Mouse (Mus musculus) heart, embryonic 14.5 days (tissue): ENCODE results near the gene Serpine1. TPM values are rescaled to one million over a fixed set of nuclear protein-coding genes. Genes with fewer than 3 reads are reported as not detected.

Source experiments
- ATAC-seq: fragments of 200-750 bp; cut with Nextera tagmentation; 2 replicates; pipeline ENCODE4 v1.8.0; 2017; ENCODE audit warnings: low read depth, moderate TSS enrichment; ENCODE audit not compliant: insufficient number of reproducible peaks, insufficient read depth, low FRiP score
- H3K27ac ChIP-seq, 2 experiments: fragments of 200-500 bp in 1 of 2; fragments of 300-500 bp in 1 of 2; sonication (generic) in 1 of 2; replicated peaks in 1 of 2; 2 replicates each; pipeline ENCODE4 v1.5.1; 2012 to 2014; ENCODE audit warnings: low read depth in 2 of 2, low read length in 2 of 2, control low read depth in 1 of 2, mild to moderate bottlenecking in 1 of 2, mixed read lengths in 1 of 2; ENCODE audit not compliant: control insufficient read depth in 1 of 2, insufficient read depth in 1 of 2
- H3K27me3 ChIP-seq: fragments of 300-500 bp; sonication (generic); 2 replicates; pipeline ENCODE4 v1.6.1; 2014; ENCODE audit warnings: mild to moderate bottlenecking, low read length, control low read depth; ENCODE audit not compliant: control insufficient read depth, insufficient read depth
- H3K36me3 ChIP-seq: fragments of 300-500 bp; sonication (generic); 2 replicates; pipeline ENCODE4 v1.6.1; 2014; ENCODE audit warnings: mild to moderate bottlenecking, control low read depth, low read length, mixed read lengths; ENCODE audit not compliant: control insufficient read depth, insufficient read depth
- H3K4me1 ChIP-seq, 2 experiments: fragments of 200-500 bp in 1 of 2; fragments of 300-500 bp in 1 of 2; sonication (generic) in 1 of 2; 2 replicates each; pipeline ENCODE4 v1.6.1; 2012 to 2014; ENCODE audit warnings: low read length in 2 of 2, control low read depth in 1 of 2, mixed read lengths in 1 of 2; ENCODE audit not compliant: control insufficient read depth in 2 of 2, insufficient read depth in 2 of 2
- H3K4me2 ChIP-seq: fragments of 300-500 bp; sonication (generic); 2 replicates; pipeline ENCODE4 v1.6.1; 2014; ENCODE audit warnings: mild to moderate bottlenecking, low read length
- H3K4me3 ChIP-seq, 2 experiments: fragments of 200-500 bp in 1 of 2; fragments of 300-500 bp in 1 of 2; sonication (generic) in 1 of 2; 2 replicates each; pipeline ENCODE4 v1.5.1; 2012 to 2014; ENCODE audit warnings: low read length in 2 of 2, mild to moderate bottlenecking in 2 of 2, control low read depth in 1 of 2, low read depth in 1 of 2, moderate library complexity in 1 of 2; ENCODE audit not compliant: control insufficient read depth in 1 of 2, insufficient read depth in 1 of 2
- H3K9ac ChIP-seq: fragments of 300-500 bp; sonication (generic); 2 replicates; pipeline ENCODE4 v1.6.1; 2014; ENCODE audit warnings: mild to moderate bottlenecking, low read length
- H3K9me3 ChIP-seq: fragments of 300-500 bp; sonication (generic); 2 replicates; pipeline ENCODE4 v1.6.1; 2016; ENCODE audit warnings: low read length, control low read depth; ENCODE audit not compliant: control insufficient read depth
- WGBS: fragments of 180-500 bp; shearing (Covaris S2); extraction: QIAGEN DNeasy Blood & Tissue Kit; methylation state at CpG from one replicate; pipeline ENCODE4 v1.1.7; 2014; 5-methylcytosine and 5-hydroxymethylcytosine counted together
- polyA plus RNA-seq: library from polyadenylated mRNA; unstranded; fragments of >200 nt; fragmentation: Nextera tagmentation; extraction: Ambion mirVana; gene quantifications from 2 replicates; pipeline ENCODE4 v1.2.1, GENCODE M21; 2014

The Serpine1 gene
- polyA plus RNA-seq, 1 experiment from 2014 or later, result 0.93 TPM

- no peak overlapping the region for H3K4me3 ChIP-seq
- peak overlapping the region; percentile 60 to 62 for H3K27ac ChIP-seq
- WGBS, result 35% methylated on average over 5 of the region's 5 CpGs
- no peaks in the 10 kb centered on the region for H3K36me3 ChIP-seq
- no peak overlapping the region for H3K4me2 ChIP-seq
- H3K9me3 ChIP-seq, result no peaks in the 10 kb centered on the region
- no peak overlapping the region for H3K9ac ChIP-seq
- H3K4me1 ChIP-seq, result peaks cover 36 to 48% of the 10 kb centered on the region in 2 experiments
- no peaks in the 10 kb centered on the region for H3K27me3 ChIP-seq
- ATAC-seq, result no peak
Measured at GRCm38 (mm10) chr5:137079849-137080248, 7.8 kb upstream of the Serpine1 start.

- peak overlapping the region; percentile 16; the same call in 1 of the 2 replicates for H3K4me2 ChIP-seq
- no peak overlapping the region; the same call in 1 of the 2 replicates for H3K9ac ChIP-seq
- no peaks in the 10 kb centered on the region for H3K36me3 ChIP-seq
- peak overlapping the region; percentile 70 to 93 for H3K27ac ChIP-seq
- no peak for ATAC-seq
- H3K9me3 ChIP-seq, result no peaks in the 10 kb centered on the region
- no peak overlapping the region for H3K4me3 ChIP-seq
- WGBS, result 3% methylated on average over 6 of the region's 6 CpGs
- peaks cover 42 to 55% of the 10 kb centered on the region in 2 experiments for H3K4me1 ChIP-seq
- no peaks in the 10 kb centered on the region for H3K27me3 ChIP-seq
Measured at GRCm38 (mm10) chr5:137078616-137079015, 6.5 kb upstream of the Serpine1 start.

GRCm38 (mm10) chr5:137078041-137078440 lies 6.0 kb upstream of the Serpine1 start:
- Histone ChIP-seq H3K27ac (peak overlapping the region; percentile 70 to 93), H3K4me3 (no peak overlapping the region), H3K4me2 (no peak overlapping the region), H3K4me1 (peaks cover 42 to 55% of the 10 kb centered on the region in 2 experiments), H3K27me3 (no peaks in the 10 kb centered on the region), H3K9me3 (no peaks in the 10 kb centered on the region), H3K36me3 (no peaks in the 10 kb centered on the region), H3K9ac (no peak overlapping the region)
- WGBS, result 82% methylated on average over 14 of the region's 14 CpGs
- no peak for ATAC-seq

GRCm38 (mm10) chr5:137077187-137077586 lies 5.1 kb upstream of the Serpine1 start:
- Histone ChIP-seq H3K9me3 (no peaks in the 10 kb centered on the region), H3K4me2 (no peak overlapping the region), H3K4me1 (peaks cover 47 to 61% of the 10 kb centered on the region in 2 experiments), H3K27ac (peak overlapping the region; percentile 92 to 93), H3K36me3 (no peaks in the 10 kb centered on the region), H3K4me3 (no peak overlapping the region), H3K27me3 (no peaks in the 10 kb centered on the region), H3K9ac (no peak overlapping the region; the same call in 1 of the 2 replicates)
- 79% methylated on average over 7 of the region's 7 CpGs for WGBS
- no peak for ATAC-seq

GRCm38 (mm10) chr5:137076191-137076930 lies 4.3 kb upstream of the Serpine1 start:
- Histone ChIP-seq H3K27ac (peak overlapping the region; percentile 93), H3K4me2 (peak overlapping the region; percentile 1; the same call in 1 of the 2 replicates), H3K9me3 (no peaks in the 10 kb centered on the region), H3K4me3 (no peak overlapping the region), H3K36me3 (no peaks in the 10 kb centered on the region), H3K9ac (peak overlapping the region; percentile 56; the same call in 1 of the 2 replicates), H3K4me1 (peaks cover 51 to 69% of the 10 kb centered on the region in 2 experiments), H3K27me3 (no peaks in the 10 kb centered on the region)
- WGBS, result 13% methylated on average over 11 of the region's 12 CpGs
- ATAC-seq, result peak; percentile 63

GRCm38 (mm10) chr5:137075726-137076125 lies 3.7 kb upstream of the Serpine1 start:
- Histone ChIP-seq H3K4me3 (no peak overlapping the region), H3K36me3 (no peaks in the 10 kb centered on the region), H3K4me1 (peaks cover 50 to 69% of the 10 kb centered on the region in 2 experiments), H3K9ac (no peak overlapping the region; the same call in 1 of the 2 replicates), H3K4me2 (no peak overlapping the region), H3K9me3 (no peaks in the 10 kb centered on the region), H3K27me3 (no peaks in the 10 kb centered on the region), H3K27ac (peak overlapping the region; percentile 93)
- WGBS, result 34% methylated on average over 6 of the region's 6 CpGs
- ATAC-seq, result no peak

GRCm38 (mm10) chr5:137074191-137074651 lies 2.2 kb upstream of the Serpine1 start:
- Histone ChIP-seq H3K4me1 (peaks cover 49 to 59% of the 10 kb centered on the region in 2 experiments), H3K27me3 (no peaks in the 10 kb centered on the region), H3K27ac (0 out of 4 replicates have a peak overlapping the region, but pooled peaks of 1 of the 2 experiments have one; percentile 16), H3K9ac (no peak overlapping the region), H3K4me3 (no peak overlapping the region), H3K9me3 (no peaks in the 10 kb centered on the region), H3K4me2 (no peak overlapping the region), H3K36me3 (no peaks in the 10 kb centered on the region)
- WGBS, result 40% methylated on average over 6 of the region's 6 CpGs
- ATAC-seq, result no peak
